Mouse (Mus musculus) embryonic fibroblast, embryonic 13.5 days (primary cell): ENCODE results near the gene Becn1.

Experiments
- CTCF ChIP-seq: IDR thresholded peaks from 2 replicates; pipeline ENCODE4 v1.5.1; 2011; ENCODE audit warnings: mild to moderate bottlenecking, control low read depth, low read length, moderate library complexity, borderline replicate concordance; ENCODE audit not compliant: insufficient read depth
- POLR2A ChIP-seq: IDR thresholded peaks from 2 replicates; pipeline ENCODE4 v1.6.1; 2011; ENCODE audit warnings: low read depth, mild to moderate bottlenecking, control low read depth, low read length, moderate library complexity

DNA sequence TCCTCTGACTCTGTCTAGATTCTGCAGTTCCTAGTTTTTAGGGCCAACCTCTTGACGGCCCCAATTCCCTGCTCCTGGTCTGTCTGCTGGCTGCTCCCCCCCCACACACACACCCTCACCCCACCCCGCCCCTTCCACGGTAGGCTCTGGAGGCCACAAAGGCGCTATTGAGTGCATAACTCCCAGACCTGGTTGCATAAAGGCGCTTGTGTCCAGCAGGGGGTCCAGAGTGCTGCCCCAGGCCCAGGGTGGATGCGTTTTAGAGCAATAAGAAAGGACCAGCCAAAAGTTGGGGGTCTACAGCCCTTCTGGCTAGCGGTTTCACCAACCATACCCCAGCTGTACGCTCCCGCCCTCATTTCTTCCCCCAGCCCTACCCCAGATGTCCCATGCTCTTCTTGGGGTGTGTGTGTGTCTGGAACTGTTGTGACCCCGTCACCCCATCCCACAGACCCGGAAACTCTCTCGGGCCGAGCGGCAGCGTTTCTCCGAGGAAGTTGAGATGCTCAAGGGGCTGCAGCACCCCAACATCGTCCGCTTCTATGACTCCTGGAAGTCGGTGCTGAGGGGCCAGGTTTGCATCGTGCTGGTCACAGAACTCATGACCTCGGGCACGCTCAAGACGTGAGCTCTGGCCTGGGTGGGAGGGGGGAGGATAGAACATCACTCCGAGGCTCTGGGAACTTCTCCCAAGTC lies 39.7 kb downstream of the Becn1 start:
- TF ChIP-seq CTCF (no peak), POLR2A (no peak)
